Mouse (Mus musculus) C2C12 (cell line): ENCODE data around the gene Gcc2. TPM values are rescaled to one million over a fixed set of nuclear protein-coding genes. Genes with fewer than 3 reads are reported as not detected.

Source experiments
- H3K27me3 ChIP-seq: one replicate; pipeline ENCODE4 v1.6.1; 2011; ENCODE audit not compliant: control insufficient read depth, insufficient read depth, insufficient read length
- H3K36me3 ChIP-seq: one replicate; pipeline ENCODE4 v1.6.1; 2011; ENCODE audit not compliant: control insufficient read depth, insufficient read depth
- H3K4me3 ChIP-seq: one replicate; pipeline ENCODE4 v1.5.1; 2011; ENCODE audit warnings: mild to moderate bottlenecking, control low read depth; ENCODE audit not compliant: poor library complexity, insufficient read depth, severe bottlenecking
- H3K79me2 ChIP-seq: one replicate; pipeline ENCODE4 v1.6.1; 2011; ENCODE audit not compliant: control insufficient read depth, insufficient read depth
- H3K79me3 ChIP-seq: one replicate; pipeline ENCODE4 v1.6.1; 2011; ENCODE audit warnings: low read depth, control low read depth
- H3ac ChIP-seq: one replicate; pipeline ENCODE3; 2011; ENCODE audit warnings: low read depth; ENCODE audit not compliant: control insufficient read depth, insufficient read length
- CEBPB ChIP-seq: IDR thresholded peaks from one replicate; pipeline ENCODE4 v1.6.1; 2011; ENCODE audit warnings: low read depth, mild to moderate bottlenecking, control low read depth, moderate library complexity
- CTCF ChIP-seq: IDR thresholded peaks from one replicate; pipeline ENCODE4 v1.5.1; 2011; ENCODE audit not compliant: control insufficient read depth, insufficient read depth, insufficient read length
- FOSL1 ChIP-seq: IDR thresholded peaks from one replicate; pipeline ENCODE4 v1.8.0; 2011; ENCODE audit warnings: mild to moderate bottlenecking, low read length; ENCODE audit not compliant: poor library complexity, insufficient read depth, severe bottlenecking
- MAX ChIP-seq: IDR thresholded peaks from one replicate; pipeline ENCODE4 v1.6.1; 2011; ENCODE audit warnings: mild to moderate bottlenecking, control low read depth
- MYOD1 ChIP-seq: IDR thresholded peaks from one replicate; pipeline ENCODE4 v1.6.1; 2011; ENCODE audit warnings: low read depth; ENCODE audit not compliant: control insufficient read depth, insufficient read length
- MYOG ChIP-seq: IDR thresholded peaks from one replicate; pipeline ENCODE4 v1.6.1; 2011; ENCODE audit not compliant: control insufficient read depth, insufficient read length; ENCODE audit errors: extremely low read depth
- USF1 ChIP-seq: IDR thresholded peaks from one replicate; pipeline ENCODE4 v1.6.1; 2011; ENCODE audit warnings: low read depth, mild to moderate bottlenecking, control low read depth, moderate library complexity
- polyA plus RNA-seq: library from polyadenylated mRNA; unstranded; fragments of >200 nt; fragmentation: generic; extraction: Trizol; gene quantifications from one replicate; pipeline ENCODE4 v1.2.1, GENCODE M21; 2012; ENCODE audit warnings: missing spikeins

Gcc2 gene
- polyA plus RNA-seq, 1 experiment, result 4.1 TPM

DNA sequence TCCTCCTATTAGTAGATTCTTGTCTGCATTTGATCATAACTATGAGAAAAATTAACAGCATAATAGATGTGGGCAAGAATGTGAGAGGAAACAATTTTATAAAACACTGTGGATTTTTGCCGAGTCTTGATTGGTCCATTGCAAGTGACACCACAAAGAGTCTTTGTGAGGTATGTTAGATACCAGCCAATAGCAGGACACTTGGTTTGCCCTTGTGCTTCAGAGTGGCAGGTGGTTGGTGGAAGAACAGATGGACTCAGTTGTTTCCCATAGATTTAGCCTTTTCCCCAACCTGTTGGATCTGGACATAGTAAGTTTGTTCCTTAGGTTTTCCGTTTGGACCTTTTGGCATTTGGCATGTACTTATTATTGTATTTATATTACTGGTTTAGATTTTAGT, 44.1 kb upstream of the Gcc2 start:
- Histone ChIP-seq H3ac (no peak overlapping the region), H3K36me3 (no peaks in the 10 kb centered on the region), H3K4me3 (no peak overlapping the region), H3K27me3 (peaks cover 3% of the 10 kb centered on the region), H3K79me3 (no peaks in the 10 kb centered on the region), H3K79me2 (no peaks in the 10 kb centered on the region)
- TF ChIP-seq USF1 (no peak), FOSL1 (no peak), CEBPB (no peak), CTCF (no peak), MYOG (no peak), MAX (no peak)

DNA sequence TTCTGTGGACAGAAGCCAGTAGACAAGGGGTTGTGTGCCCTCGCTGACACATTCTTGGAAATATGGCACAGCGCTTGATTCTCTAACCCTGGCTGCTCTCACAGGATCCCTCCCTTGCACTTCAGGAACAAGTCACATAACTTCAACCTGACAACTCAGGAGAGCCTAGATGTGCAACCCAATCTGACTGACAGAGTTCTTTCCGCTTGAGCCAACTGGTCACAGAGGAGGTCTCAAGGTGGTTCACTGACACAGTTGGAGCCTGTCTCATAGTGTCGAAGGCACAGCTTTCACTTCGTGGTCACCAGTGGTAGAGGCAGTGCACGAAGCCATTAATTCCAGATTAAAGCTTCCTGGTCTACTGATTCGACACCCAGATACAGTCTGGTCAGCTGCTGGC, 43.1 kb upstream of the Gcc2 start:
- H3K79me3 ChIP-seq, result no peaks in the 10 kb centered on the region
- H3K4me3 ChIP-seq, result no peak overlapping the region
- H3K27me3 ChIP-seq, result peaks cover 3% of the 10 kb centered on the region
- TF ChIP-seq CTCF, result no peak
- no peak for TF ChIP-seq MYOD1
- no peak for TF ChIP-seq MYOG
- TF ChIP-seq CEBPB, result no peak
- no peak for TF ChIP-seq MAX
- TF ChIP-seq USF1, result no peak
- no peak for TF ChIP-seq FOSL1
- H3ac ChIP-seq, result no peak overlapping the region
- H3K36me3 ChIP-seq, result no peaks in the 10 kb centered on the region
- no peaks in the 10 kb centered on the region for H3K79me2 ChIP-seq

DNA sequence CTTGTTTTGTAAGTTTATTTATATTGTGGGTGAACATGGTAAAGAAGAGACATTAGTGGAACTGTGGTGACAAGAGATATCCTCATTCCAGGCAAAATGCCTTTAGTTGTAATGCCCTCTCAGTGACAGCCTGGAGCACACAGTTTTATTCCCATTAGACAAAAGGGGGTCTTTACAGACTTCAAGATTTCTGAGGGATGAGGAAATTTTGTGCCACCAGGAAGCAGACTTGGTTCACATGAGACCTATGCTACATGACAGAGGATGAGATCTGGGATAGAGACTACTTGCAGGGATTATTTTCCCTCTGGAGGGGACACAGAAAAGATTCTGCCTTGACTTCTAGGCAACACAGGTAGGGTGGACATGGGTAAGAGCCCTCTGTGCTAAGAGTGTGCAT, 40.8 kb upstream of the Gcc2 start:
- H3K4me3 ChIP-seq, result no peak overlapping the region
- no peaks in the 10 kb centered on the region for H3K79me2 ChIP-seq
- H3ac ChIP-seq, result no peak overlapping the region
- H3K27me3 ChIP-seq, result peaks cover 3% of the 10 kb centered on the region
- TF ChIP-seq CEBPB, result no peak
- TF ChIP-seq USF1, result no peak
- no peak for TF ChIP-seq MYOG
- H3K79me3 ChIP-seq, result no peaks in the 10 kb centered on the region
- H3K36me3 ChIP-seq, result no peaks in the 10 kb centered on the region

DNA sequence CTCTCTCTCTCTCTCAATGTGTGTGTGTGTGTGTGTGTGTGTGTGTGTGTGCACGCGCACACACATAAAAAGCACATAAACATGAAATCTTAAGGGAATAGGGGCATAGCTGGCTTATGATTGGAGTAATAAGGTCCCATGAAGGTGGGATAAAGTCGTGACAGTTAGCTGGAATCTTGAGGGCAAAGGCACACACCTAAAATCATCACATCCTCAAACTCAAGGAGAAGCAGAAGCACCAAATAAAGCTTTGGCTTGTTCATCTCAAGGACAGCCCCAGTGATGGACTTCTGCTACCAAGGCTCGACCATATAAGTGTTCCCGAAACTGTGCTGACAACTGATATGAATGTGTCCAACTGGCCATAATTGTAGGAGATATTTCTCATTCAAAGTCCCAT, 40.4 kb upstream of the Gcc2 start:
- no peak overlapping the region for H3ac ChIP-seq
- H3K27me3 ChIP-seq, result peaks cover 3% of the 10 kb centered on the region
- H3K4me3 ChIP-seq, result no peak overlapping the region
- no peaks in the 10 kb centered on the region for H3K79me2 ChIP-seq
- H3K36me3 ChIP-seq, result no peaks in the 10 kb centered on the region
- H3K79me3 ChIP-seq, result no peaks in the 10 kb centered on the region
- TF ChIP-seq CEBPB (no peak), MYOD1 (no peak), FOSL1 (no peak), MYOG (no peak), MAX (no peak), CTCF (no peak)

DNA sequence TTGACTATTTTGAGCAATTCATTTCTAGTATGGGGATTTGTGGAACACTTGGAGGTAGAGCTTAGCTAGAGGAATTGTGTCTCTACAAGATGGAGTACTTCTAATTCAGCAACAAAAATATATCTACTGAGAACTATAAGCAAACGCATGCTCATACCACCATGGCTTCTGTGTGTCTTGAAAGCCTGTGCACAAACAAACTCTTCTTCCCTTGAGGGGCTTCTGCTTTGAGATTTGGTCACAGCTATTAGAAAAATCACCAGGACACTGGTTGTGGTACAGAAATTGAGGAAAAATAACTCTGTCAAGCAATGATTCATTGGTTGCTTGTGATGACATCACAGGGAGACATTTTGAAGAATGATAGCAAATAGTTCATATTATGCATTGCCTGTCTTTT, 39.9 kb upstream of the Gcc2 start:
- no peak overlapping the region for H3K4me3 ChIP-seq
- H3K27me3 ChIP-seq, result peaks cover 3% of the 10 kb centered on the region
- no peak overlapping the region for H3ac ChIP-seq
- H3K79me2 ChIP-seq, result no peaks in the 10 kb centered on the region
- H3K79me3 ChIP-seq, result no peaks in the 10 kb centered on the region
- TF ChIP-seq MYOG (no peak), MYOD1 (no peak), USF1 (no peak), FOSL1 (no peak), MAX (no peak), CTCF (no peak), CEBPB (no peak)
- H3K36me3 ChIP-seq, result no peaks in the 10 kb centered on the region

DNA sequence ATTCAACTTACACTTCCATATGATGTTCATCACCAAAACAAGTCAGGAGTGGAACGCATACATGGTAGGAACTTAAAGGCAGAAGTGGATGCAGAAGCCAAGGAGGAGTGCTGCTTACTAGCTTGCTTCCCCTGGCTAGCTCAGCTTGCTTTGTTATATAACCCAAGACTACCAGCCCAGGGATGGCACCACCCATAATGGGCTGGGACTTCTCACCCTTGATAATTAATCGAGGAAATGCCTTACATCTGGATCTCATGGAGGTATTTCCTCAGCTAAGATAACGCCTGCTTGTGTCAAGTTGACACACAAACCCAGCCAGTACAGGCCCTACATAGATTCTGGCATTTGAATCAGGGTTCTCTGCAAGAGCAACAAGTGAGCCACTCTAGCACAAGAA, 37.9 kb upstream of the Gcc2 start:
- no peak overlapping the region for H3ac ChIP-seq
- no peaks in the 10 kb centered on the region for H3K79me3 ChIP-seq
- no peaks in the 10 kb centered on the region for H3K36me3 ChIP-seq
- H3K79me2 ChIP-seq, result no peaks in the 10 kb centered on the region
- H3K27me3 ChIP-seq, result no peaks in the 10 kb centered on the region
- no peak for TF ChIP-seq FOSL1
- no peak overlapping the region for H3K4me3 ChIP-seq
